Mouse (Mus musculus): Measurements from ENCODE around the gene Zc3h10.

DNA sequence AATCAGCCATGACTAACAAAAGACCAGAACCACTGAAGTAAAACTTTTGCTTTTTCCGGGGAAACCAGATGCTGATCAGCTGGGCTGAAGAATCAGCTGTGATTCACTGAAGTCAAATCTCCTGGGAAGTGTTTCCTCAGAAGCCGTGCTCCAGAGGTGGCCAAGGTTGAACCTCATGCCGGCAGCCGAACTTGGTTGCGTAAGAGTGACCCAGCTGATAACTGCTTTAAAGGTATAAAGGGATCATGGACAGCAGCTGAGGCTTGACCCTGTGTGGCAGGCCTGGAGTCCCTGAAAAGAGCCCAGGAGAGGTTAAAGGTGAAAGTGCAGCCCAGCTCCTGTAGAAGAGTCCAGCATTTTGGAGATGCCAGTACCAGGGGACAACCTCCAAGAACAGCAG, 45.2 kb downstream of the Zc3h10 start:
- TF ChIP-seq CTCF (IDR thresholded peaks at IDR 0.05; ENCODE audit: low read depth): no peak
- TF ChIP-seq EP300 (optimal IDR thresholded peaks at IDR 0.05): no peak

Data from stomach, postnatal 0 days (tissue).